Mouse (Mus musculus): ENCODE measurements around the gene D7Ertd443e.

D7Ertd443e gene

GRCm38 (mm10) chr7:134385561-134385960 lies at the start of gene D7Ertd443e:
Gene D7Ertd443e (minus strand): TSS chr7:134385661.
- DNase-seq (ENCODE audit: low spot score in 2 of 2), result no peak

GRCm38 (mm10) chr7:134431681-134432080 lies 46.2 kb upstream of the D7Ertd443e start:
- DNase-seq (ENCODE audit: low spot score in 2 of 2), result no peak

- DNase-seq (ENCODE audit: low spot score in 2 of 2), result no peak
Observed at GRCm38 (mm10) chr7:134428676-134429075, 43.2 kb upstream of the D7Ertd443e start.

GRCm38 (mm10) chr7:134415014-134415413 lies 29.6 kb upstream of the D7Ertd443e start:
- DNase-seq (ENCODE audit: low spot score in 2 of 2), result no peak

- no peak for DNase-seq (ENCODE audit: low spot score in 2 of 2)
Observed at GRCm38 (mm10) chr7:134414005-134414690, 28.7 kb upstream of the D7Ertd443e start.

GRCm38 (mm10) chr7:134408641-134409040 lies 23.2 kb upstream of the D7Ertd443e start:
- no peak for DNase-seq (ENCODE audit: low spot score in 2 of 2)

GRCm38 (mm10) chr7:134400746-134401145 lies 15.3 kb upstream of the D7Ertd443e start:
- no peak for DNase-seq (ENCODE audit: low spot score in 2 of 2)

- no peak for DNase-seq (ENCODE audit: low spot score in 2 of 2)
Observed at GRCm38 (mm10) chr7:134396769-134397168, 11.3 kb upstream of the D7Ertd443e start.

- DNase-seq (ENCODE audit: low spot score in 2 of 2), result no peak
Observed at GRCm38 (mm10) chr7:134382791-134383190, 2.7 kb downstream of the D7Ertd443e start.

- DNase-seq (ENCODE audit: low spot score in 2 of 2), result peak in 1 of 2 experiments; percentile 29
Observed at GRCm38 (mm10) chr7:134381407-134381861, 4.0 kb downstream of the D7Ertd443e start.

- no peak for DNase-seq (ENCODE audit: low spot score in 2 of 2)
Observed at GRCm38 (mm10) chr7:134378273-134378672, 7.2 kb downstream of the D7Ertd443e start.

- no peak for DNase-seq (ENCODE audit: low spot score in 2 of 2)
Observed at GRCm38 (mm10) chr7:134376786-134377185, 8.7 kb downstream of the D7Ertd443e start.

- peak in 1 of 2 experiments; percentile 42 for DNase-seq (ENCODE audit: low spot score in 2 of 2)
Observed at GRCm38 (mm10) chr7:134372276-134372675, 13.2 kb downstream of the D7Ertd443e start.

- peak in 1 of 2 experiments; percentile 40 for DNase-seq (ENCODE audit: low spot score in 2 of 2)
Observed at GRCm38 (mm10) chr7:134369241-134369640, 16.2 kb downstream of the D7Ertd443e start.

- peak in 1 of 2 experiments; percentile 45 for DNase-seq (ENCODE audit: low spot score in 2 of 2)
Observed at GRCm38 (mm10) chr7:134362257-134362870, 23.1 kb downstream of the D7Ertd443e start.

- DNase-seq (ENCODE audit: low spot score in 2 of 2), result no peak
Observed at GRCm38 (mm10) chr7:134348825-134349224, 36.6 kb downstream of the D7Ertd443e start.

- DNase-seq (ENCODE audit: low spot score in 2 of 2), result no peak
Observed at GRCm38 (mm10) chr7:134342202-134342601, 43.3 kb downstream of the D7Ertd443e start.

GRCm38 (mm10) chr7:134335951-134336350 lies 49.5 kb downstream of the D7Ertd443e start:
- DNase-seq (ENCODE audit: low spot score in 2 of 2), result no peak

GRCm38 (mm10) chr7:134320979-134321378 lies 64.5 kb downstream of the D7Ertd443e start:
- no peak for DNase-seq (ENCODE audit: low spot score in 2 of 2)

- no peak for DNase-seq (ENCODE audit: low spot score in 2 of 2)
Observed at GRCm38 (mm10) chr7:134302084-134302483, 83.4 kb downstream of the D7Ertd443e start.

GRCm38 (mm10) chr7:134301285-134301684 lies 84.2 kb downstream of the D7Ertd443e start:
- no peak for DNase-seq (ENCODE audit: low spot score in 2 of 2)

GRCm38 (mm10) chr7:134292750-134293149 lies 92.7 kb downstream of the D7Ertd443e start:
- DNase-seq (ENCODE audit: low spot score in 2 of 2), result no peak
